Mouse (Mus musculus) embryonic fibroblast, embryonic 13.5 days (primary cell): Measurements from ENCODE around the gene Rcor1.

Experiments
- CTCF ChIP-seq: IDR thresholded peaks from 2 replicates; pipeline ENCODE4 v1.5.1; 2011; ENCODE audit warnings: mild to moderate bottlenecking, control low read depth, low read length, moderate library complexity, borderline replicate concordance; ENCODE audit not compliant: insufficient read depth
- POLR2A ChIP-seq: IDR thresholded peaks from 2 replicates; pipeline ENCODE4 v1.6.1; 2011; ENCODE audit warnings: low read depth, mild to moderate bottlenecking, control low read depth, low read length, moderate library complexity

DNA sequence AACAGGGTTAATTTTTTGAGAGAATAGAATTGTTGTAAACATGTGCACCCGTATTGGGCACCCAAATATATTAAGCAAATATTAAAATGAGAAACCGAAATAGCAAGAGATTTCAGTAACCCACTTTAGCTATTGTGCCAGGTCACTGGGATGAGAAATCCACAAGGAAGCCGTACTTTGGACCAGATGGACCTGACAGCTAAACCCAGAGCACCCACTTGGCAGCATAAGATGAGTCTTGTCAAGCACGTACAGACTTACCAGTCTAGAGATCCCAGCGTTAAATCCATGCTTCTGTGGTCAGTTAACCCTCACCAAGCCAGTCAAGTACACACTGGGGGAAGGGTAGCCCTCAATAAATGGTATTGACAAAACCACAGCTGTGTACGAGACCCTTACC, 86.5 kb downstream of the Rcor1 start:
- TF ChIP-seq CTCF (no peak), POLR2A (no peak)
